Mouse (Mus musculus) kidney, adult 18-20 months (tissue): ENCODE data around the gene Gm4303.
"Not testable (repeated sequence)": the region's sequence is repeated elsewhere in the genome, so short reads cannot be mapped to it uniquely, and the experiment has no call there.

Experiments
- DNase-seq: peaks from one replicate; pipeline ENCODE4 v3.0.0; 2021

Gm4303 gene

GRCm38 (mm10) chr10:100345672-100346071 is at the start of gene Gm4303:
TSS of gene Gm4303 (plus strand) at chr10:100345972.
- not testable (repeated sequence) for DNase-seq

GRCm38 (mm10) chr10:100296105-100296504 is 49.7 kb upstream of the Gm4303 start:
- no peak for DNase-seq

- not testable (repeated sequence) for DNase-seq
These were observed 45.7 kb upstream of the Gm4303 start for GRCm38 (mm10) chr10:100300106-100300505.

- not testable (repeated sequence) for DNase-seq
These were observed 10.4 kb upstream of the Gm4303 start, which contains the start of gene Gm4301 for GRCm38 (mm10) chr10:100335376-100335775. TSS of gene Gm4301 (plus strand) at chr10:100335676.

- not testable (repeated sequence) for DNase-seq
These were observed 5.2 kb upstream of the Gm4303 start, which contains the start of gene Gm4302 for GRCm38 (mm10) chr10:100340536-100340935. TSS of gene Gm4302 (plus strand) at chr10:100340836.

- not testable (repeated sequence) for DNase-seq
These were observed 5.0 kb downstream of the Gm4303 start, which contains the start of gene Gm4305 for GRCm38 (mm10) chr10:100350793-100351192. TSS of gene Gm4305 (plus strand) at chr10:100351093.

GRCm38 (mm10) chr10:100356841-100357240 is 11.1 kb downstream of the Gm4303 start:
- DNase-seq: peak; percentile 16

GRCm38 (mm10) chr10:100361038-100361437 is 15.3 kb downstream of the Gm4303 start, which contains the start of gene Gm4307:
TSS of gene Gm4307 (plus strand) at chr10:100361338.
- not testable (repeated sequence) for DNase-seq

GRCm38 (mm10) chr10:100382460-100382859 is 36.7 kb downstream of the Gm4303 start, which contains the start of gene Gm4312:
TSS of gene Gm4312 (minus strand) at chr10:100382560.
- DNase-seq: not testable (repeated sequence)
